Mouse (Mus musculus): ENCODE data around the gene Atf1. TPM values are rescaled to one million over a fixed set of nuclear protein-coding genes. Genes with fewer than 3 reads are reported as not detected.
A peak's percentile ranks its signal among the peaks of the same experiment; 100 is the strongest.

The Atf1 gene
- total RNA-seq, 1 experiment from 2014 or later, result 78.1 TPM

DNA sequence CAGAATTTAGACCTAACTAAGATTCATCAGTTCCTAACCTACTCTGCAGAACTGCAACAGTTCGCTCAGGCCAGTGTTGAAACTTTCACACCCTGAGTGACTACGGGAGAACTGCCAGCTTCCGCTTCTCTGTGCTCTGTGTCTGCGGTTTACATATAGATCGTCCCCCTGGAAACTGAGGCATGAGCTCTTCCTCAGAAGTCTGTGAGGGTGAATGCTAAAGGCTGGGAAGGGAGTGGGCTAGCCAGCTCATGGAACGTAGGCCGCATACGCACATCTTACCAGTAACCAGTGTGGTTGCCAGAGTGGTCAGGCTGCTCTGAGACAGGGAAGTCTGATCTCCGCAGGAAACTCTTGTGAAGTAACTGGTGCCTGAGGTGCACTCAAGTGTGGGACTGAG lies 11.4 kb upstream of the Atf1 start:
- DNase-seq, result no peak

DNA sequence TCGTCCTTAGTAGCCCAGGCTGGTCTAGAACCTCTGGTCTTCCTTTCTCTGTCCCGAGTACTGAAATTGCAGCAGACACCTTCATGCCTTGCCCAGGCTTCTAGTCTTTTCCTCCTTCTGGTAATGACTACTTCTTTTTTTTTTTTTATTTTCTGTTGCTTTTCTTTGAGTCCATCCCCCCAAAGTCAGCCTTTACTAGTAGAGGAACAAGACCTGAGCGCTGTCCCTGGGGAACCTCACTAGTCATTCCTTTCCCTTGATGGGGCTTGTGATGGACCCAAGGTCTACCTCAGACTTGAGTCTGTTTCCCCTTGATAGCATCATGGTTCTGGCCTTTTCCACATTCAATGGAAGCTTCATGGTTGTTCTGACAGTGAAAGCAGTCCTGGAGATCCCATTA lies 9.6 kb upstream of the Atf1 start:
- DNase-seq, result no peak

DNA sequence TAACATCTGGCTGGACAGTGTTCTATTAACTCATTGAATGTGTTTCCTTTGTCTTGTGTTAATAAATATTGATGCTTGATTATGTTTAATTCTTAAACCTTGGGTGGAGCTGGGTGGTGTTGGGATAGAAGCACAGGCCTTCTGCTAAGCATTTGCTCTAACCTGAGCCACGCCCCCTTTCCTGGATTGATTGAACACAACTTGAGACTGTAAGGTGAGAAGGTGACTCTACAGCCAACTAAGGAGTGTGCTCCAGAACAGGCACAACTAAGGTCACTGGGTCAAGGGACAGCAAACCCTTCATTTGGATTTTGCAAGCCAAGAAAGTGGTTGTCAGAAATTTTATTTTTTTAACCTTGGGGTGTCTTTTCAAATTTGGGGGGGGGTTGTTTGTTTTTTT lies 8.2 kb upstream of the Atf1 start:
- DNase-seq, result no peak

DNA sequence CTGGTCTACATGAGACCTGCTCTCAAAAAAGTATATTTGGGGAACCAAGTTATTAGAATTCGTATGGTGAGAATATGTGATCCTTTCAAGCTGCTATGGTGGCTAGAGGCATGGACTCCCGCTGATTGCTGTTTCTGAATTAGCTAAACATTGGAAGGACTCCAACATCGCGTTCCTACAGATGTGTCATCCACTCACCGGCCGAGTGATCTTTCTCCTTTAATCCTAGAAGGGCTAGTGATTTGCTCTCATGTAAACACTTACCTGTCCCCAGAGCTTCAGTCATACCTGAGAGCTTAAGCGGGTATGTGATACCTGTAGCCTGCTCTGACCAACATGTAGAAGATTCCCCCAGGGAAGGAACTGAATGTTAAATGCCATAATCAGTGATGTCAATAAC lies 6.7 kb upstream of the Atf1 start:
- no peak for DNase-seq

DNA sequence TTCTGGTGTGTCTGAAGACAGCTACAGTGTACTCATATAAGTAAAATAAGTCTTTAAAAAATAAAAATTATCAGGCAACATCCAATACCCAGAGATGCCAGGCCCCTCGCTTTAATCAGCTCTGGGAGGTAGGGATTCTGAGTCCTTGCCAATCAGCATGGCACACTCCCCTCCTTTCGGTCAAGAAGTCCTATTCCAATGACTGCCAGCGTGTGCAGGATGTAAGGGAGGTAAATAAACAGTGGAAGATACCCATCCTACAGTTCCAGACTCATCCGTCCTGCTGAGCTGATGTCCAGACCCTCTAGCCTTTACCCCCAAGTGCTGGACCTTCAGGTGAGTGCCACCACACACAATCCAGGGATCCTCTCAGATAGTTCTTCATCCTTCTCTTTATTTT lies 2.2 kb upstream of the Atf1 start:
- DNase-seq, result no peak

DNA sequence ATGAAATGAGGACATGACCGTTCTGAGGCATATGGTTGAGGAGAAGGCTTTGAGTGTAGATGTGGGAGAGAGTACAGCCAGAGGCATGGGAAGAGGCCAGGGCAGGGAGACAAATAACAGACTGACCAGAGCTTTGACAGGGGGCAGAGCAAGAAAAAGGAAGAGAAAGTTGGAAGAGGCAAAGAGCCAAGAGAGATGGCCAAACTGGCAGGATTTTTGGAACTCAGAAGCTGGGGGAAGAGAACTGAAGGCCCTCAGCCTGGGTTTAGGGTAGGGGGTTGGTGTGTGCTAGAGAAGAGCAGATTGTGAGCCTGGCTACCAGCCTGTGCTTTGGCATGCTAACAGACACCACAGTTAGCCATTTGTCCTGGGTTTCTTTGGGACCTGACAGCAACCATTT lies 1.7 kb upstream of the Atf1 start:
- DNase-seq, result no peak

DNA sequence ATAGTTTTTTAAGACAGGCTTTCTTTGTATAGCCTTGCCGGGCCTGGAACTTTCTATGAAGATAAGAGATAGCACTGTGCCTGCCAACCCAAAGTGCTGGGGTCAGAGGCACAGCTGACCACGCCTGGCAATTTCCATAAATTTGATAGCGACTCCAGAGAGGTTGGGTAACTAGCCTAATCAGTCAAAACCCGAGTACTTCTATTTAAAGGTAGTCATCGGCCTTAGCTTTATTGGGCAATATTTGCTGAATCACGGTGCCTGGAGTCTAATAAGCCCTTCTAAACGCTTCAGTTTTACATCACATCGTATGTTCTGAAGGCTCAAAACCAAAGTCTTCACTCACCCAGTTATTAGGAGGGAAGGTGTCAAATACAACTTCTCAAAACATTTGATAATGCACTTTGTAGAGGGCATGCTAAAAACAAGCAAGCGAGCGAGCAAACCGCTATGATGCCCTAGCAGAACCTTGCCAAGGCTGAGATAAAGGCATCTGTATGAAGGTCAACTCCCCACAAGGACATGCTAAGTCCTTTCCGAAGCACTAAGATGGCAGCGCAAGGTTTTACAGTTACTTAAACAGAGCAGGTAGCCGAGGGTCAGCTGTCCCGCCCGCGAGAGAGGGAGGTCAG lies 472 bp upstream of the Atf1 start:
- peak; percentile 22 for DNase-seq

DNA sequence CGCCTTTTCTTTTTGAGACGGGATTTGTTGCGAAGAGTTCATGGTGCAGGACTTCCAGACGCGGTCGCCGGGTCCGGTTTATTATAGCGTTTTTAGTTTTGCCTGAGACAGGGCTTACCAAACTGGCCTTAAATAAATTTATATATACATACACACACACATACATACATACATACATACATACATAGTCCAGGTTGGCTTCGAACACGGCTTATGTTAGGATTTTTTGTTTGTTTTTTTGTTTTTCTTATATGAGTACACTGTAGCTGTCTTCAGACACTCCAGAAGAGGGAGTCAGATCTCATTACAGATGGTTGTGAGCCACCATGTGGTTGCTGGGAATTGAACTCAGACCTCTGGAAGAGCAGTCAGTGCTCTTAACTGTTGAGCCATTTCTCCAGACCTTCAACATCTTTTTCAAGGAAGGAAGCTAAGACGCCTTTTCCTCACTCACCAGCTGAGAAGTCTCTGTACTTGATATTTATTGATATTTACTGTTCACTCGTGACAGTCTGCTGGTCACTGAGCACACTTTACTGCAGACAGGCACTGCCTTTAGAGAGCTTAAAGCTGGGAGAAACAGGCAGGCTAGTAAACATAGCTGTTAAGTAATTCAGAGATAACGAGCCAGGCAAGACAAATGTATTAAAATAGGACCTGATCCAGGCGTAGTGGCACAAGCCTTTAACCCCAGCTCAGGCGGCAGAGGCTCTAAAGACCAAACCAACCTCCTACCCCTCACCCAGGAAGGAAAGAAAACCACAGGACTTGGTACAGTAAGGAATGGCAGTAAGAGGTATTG lies 1.1 kb downstream of the Atf1 start:
- DNase-seq, result no peak

DNA sequence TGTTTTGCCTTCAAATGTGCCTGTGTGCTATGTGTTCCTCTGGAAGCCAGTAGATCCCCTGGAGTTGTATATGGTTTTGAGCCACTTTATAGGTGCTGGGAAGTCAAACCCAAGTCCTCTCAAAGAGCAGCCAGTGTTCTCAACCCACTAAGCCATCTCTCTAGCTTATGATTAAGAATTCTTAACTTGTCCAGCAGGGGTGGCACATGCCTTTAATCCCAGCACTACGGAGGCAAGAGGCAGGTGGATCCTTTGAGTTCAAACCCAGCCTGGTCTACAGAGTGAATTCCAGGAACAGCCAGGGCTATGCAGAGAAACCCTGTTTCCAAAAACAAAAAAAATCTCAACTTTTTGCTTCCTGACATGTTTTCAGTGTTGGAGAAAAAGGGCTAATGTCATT lies 3.0 kb downstream of the Atf1 start:
- no peak for DNase-seq

DNA sequence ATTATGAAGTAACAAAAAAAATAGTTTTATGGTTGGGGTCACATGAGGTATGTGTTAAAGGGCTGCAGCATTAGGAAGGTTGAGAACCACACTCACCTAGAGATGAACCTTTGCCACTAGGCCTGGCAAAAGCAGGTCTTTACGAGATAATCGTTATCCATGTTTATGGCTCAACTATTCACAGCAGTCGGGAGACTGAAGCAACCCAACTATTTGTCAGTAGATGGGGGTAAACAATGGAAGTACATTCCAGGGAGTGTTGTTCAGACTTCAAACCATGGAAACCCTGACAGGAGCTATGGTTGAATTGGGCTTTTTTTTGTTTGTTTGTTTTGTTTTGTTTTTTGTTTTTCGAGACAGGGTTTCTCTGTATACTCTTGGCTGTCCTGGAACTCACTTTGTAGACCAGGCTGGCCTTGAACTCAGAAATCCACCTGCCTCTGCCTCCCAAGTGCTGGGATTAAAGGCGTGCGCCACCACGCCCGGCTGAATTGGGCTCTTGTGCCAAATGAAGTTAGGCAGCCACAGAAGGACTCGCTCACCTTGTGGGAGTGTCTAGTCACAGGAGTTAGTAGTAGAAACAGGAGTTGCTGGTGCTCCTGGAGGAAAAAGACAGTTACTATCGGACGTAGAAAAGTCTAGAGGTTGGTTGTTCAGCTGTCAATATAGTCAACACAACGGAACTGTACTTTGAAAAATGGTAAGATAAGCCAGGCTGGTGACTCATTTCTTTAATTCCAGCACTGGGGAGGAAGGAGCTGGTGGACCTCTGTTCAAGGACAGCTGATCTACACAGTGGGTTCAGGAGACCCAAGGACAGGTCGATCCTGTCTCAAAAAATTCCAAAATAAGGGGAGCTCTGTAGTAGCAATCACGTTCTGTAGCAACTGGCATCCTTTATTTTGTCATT lies 4.3 kb downstream of the Atf1 start:
- no peak for DNase-seq

DNA sequence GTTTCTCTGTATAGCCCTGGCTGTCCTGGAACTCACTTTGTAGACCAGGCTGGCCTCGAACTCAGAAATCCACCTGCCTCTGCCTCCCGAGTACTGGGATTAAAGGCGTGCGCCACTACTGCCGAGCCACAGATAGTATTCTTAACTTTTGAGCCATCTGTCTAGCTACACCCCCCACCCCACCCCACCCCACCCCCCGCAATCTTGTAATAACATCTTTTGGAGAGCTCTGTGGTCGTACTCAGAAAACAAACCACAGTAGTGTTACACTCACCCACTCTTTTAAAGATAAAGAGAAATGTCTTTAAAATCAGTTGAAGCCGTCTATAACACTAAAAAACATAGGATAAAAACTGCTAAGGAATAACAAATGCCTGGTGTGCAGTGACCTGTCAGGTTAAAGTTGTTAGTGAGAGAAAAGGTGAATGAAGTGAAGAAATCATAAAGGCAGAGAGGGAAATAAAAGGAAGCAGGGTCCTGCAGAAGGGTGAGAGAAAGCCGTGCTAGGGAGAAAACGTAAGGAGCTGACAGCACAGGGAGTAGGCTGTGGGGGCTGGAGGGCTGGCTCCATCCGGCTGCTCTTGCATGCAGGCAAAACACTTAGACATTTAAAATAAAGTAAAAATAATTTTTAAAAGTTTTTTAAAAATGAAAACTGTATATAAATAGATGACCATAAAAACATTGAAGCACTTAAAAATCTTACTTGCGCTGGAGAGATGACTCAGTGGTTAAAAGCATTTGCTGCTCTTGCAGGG lies 7.8 kb downstream of the Atf1 start:
- DNase-seq, result no peak

DNA sequence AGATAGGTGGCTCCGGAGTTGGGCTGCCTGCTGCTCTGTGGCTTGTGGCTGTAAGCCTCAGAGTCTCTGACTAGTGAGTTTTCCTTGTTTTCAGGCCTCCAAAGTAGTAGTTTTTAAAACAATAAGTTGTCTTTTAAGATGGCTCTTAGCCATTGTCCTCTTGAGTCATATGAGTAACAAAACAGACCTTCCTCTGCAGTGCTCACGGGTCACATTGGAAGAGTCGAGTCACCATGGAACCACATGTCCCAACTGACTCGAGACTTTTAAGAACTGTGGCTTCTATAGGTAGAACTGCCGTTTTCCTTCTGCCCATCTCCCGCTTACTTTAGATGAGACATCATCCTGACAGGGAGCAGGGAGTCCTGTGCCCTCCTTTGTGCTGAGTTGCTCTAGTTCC lies 9.3 kb downstream of the Atf1 start:
- no peak for DNase-seq

DNA sequence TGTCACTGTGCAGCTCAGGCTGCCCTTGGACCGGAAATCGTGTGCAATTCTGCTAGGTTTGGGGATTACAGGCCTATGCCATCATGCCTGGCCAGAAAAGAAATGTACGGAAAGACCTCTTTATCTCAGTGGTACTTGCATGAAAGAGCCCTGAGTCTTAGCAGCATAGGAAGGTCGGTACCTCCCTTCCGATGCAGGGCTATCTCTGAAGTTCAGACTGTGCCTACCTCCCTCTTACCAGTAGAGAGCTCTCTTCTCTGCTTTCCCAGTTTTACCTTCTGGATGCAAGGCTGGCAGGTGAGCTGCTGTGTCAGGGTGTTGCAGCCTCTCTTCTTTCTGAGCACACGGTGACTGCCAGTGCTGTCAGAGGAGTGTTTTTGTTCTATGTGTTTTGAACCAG lies 14.2 kb downstream of the Atf1 start:
- no peak for DNase-seq

DNA sequence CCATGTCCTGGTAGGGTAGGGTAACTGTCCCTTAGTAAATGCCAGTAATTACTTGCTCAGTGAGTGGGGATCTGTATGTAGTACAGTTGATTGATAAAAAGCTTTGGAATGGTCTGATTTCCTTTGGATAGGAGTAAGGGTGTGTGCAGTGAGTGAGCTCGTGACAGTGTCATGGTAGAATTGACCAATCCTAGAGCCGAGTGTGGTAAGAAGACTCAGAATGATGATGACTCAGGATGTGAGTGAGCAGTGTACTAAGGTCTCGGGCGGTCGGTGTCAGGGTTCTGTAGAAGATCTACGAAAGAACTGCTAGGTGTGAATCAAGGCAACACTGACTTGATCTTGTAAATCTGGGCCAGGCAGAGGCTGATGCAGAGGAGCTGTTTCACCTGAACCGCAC lies 18.3 kb downstream of the Atf1 start:
- DNase-seq, result no peak

DNA sequence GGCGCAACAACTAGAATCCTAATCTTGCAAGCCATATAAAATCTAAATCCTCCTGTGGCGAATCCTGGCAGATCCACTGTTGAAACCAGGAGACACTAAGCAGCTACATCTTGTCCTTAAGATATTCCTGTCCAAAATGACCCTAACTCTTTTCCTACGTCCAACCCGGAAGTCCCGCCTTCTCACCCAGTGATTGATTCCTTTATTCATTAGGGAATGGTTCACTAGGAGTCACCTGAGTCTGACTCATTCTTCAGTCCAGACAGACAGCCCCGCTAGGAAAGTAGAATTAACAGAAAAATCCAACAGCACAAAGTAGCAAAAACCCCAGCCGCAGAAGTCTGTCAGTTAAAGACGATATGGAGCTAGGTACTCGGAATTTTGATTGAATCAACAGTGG lies 19.7 kb downstream of the Atf1 start:
- no peak for DNase-seq

DNA sequence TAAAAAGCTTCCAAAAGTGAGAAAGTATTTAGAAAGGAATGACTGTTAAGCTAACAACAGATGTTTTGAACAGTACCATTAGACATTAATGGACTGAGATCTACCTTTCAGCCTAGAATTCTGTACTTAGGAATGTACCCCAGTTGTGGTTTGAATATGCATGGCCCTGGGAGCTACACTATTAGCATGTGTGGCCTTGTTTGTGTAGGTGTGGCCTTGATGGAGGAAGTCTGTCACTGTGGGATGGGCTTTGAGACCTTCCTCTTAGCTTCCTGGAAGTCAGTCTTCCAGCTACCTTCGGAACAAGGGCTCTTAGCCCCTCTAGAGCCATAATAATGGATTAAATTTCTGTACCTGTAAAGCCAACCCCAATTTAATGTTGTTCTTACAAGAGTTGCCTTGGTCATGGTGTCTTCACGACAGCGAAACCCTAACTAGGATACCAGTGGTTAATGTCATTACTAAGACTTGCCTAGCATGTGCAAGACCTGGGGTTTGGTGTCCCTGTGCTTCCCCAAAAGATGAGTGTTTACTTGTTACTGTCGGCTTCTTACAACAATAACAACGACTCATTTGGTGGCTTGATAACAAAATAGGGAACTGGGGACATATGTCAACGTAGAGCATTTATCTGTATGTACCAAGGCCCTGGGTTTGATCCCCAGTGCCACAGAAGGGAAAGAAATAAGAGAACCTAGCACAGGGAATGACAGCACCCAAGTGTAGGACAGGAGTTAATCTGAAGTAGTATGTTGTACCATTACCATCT lies 21.2 kb downstream of the Atf1 start:
- no peak for DNase-seq

DNA sequence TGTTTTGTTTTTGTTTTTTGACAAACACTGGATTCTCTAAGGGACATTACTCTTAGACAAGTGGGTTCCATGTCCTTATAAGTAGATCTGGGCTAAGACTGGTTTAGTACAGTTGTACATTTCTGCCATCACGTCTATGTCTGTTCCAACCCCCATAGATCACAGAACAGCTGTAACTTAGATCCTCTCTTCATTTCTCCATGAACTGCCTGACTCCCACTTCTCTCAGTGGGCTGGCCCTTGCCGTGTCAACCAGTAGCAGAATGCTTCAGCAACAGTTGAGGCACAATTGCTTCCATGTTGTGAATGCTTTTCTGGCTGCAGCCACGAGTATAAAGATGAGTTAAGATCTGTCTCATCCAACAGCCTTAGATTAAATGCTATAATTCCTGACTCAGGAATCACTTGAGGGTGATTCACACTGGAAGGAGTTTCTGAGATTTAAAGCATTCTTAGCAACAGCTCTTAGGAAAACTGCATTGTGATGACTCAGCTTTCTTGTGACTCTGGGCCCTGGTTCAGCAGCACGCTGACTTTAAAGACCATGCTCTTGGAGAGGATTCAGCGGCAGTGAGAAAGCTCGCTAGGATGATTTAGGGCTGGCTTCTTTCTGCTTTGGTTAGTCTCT lies 23.6 kb downstream of the Atf1 start:
- DNase-seq, result no peak

DNA sequence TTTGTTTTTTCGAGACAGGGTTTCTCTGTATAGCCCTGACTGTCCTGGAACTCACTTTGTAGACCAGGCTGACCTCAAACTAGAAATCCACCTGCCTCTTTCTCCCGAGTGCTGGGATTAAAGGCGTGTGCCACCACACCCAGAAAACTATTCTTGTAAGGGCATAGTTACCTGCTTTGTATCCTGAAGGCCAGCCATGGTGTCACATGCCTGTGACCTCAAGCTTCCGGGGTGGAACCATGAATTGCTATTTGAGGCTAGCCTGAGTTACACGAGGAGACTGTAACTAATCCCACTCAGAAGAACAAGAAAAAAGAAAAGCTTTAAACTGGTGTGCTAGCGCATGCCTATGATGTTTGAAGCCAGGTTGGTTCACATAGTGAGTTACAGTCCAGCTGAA lies 28.8 kb downstream of the Atf1 start:
- no peak for DNase-seq

DNA sequence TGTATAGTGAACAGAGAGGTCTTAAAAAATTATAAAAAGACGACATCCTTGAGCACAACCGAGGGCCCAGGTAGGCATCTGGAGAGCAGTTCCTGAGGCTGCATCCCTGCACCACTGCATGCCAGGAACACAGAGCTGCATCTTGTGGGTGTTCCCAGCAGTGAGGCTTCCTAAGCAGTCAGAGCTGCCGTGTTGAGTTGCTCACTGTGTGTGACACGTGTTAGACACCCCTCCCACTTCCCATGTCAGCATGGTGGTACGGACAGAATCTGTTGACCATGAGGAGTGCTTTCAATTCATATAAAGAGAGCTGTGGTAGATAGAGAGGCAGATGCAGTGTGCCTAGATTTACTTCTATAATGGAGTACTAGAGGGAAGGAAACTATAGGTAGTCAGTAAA lies 29.7 kb downstream of the Atf1 start:
- no peak for DNase-seq

DNA sequence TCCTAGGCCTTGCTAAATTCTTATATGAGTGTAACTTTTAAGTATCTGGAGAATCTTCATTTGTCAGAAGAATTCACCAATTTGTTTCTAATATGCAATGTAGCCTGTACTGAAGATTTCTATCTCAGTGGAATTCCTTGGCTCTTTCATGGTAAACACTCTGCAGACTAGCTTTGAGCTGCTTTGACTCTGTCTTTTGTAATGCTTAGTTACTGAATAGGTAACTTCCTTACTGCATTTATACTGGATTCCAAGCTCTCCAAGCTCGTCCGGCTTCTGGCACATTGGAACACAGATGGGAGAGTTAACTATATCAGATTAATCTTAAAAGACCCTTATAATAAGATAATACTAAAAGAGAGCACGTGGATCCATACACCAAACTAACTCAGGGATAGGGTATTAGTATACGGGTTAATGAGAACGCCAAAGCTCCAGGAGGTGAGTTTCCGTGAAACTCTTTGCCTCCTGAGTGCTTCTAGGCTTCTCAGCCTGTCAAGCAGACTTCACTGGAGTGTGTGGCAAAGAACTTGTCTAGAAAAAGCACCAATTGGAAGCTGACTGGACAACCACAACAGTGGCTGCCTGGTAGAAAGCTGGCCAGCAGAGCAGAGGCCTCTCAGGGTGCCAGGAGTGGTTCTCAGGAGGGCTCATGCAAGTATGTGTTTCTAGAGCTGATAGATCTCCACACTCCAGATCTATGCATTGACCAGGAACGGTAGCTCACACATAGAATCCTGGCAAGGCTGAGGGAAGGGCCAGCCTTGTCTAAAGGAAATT lies 31.2 kb downstream of the Atf1 start:
- DNase-seq, result no peak
